Mouse (Mus musculus): ENCODE results near the gene Atp5j.
A peak's percentile ranks its signal among the peaks of the same experiment; 100 is the strongest.

Gene Atp5j

GRCm38 (mm10) chr16:84806175-84806574 is 29.2 kb downstream of the Atp5j start:
- no peak for DNase-seq

- peak in 1 of 2 experiments; percentile 27 for DNase-seq
Observed at GRCm38 (mm10) chr16:84804866-84805265, 30.6 kb downstream of the Atp5j start.

- peak; percentile 66 for DNase-seq
Observed at GRCm38 (mm10) chr16:84802217-84802616, 33.2 kb downstream of the Atp5j start.

DNA sequence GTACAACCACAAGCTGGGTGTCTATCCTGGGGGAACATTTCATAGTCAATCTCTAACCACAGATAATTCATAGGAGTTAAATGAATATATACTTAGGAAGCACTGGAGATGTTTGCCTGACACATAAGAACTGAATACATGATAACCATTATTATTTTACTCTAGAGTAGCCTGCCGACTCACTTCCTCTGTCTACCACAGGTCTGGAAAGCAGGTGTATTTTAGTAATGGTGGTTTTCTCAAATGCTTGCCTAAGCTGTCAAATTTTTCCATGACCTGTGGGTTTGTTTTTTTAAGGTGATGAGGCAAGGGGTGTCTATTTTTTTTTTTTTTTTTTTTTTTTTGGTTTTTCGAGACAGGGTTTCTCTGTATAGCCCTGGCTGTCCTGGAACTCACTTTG is 35.4 kb downstream of the Atp5j start:
- no peak for DNase-seq

DNA sequence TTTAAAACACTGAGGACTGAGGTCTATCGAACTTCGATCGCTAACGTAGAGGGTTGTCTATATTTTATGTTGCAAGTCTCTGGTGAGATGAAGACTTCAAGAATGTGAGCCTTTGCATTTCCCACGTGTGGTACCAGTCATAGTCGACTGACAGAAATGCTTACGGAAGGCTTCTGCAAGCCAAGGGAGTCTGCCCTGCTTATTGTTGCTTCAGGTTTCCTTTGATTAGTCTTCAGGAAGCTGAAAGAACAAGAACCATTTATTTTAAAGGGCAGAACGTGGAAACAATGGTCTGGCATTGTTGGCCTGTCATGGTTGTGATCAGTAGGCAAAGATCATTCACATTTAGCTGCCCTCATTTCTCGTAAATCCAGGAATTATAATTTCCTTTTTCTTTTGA is 38.7 kb downstream of the Atp5j start:
- DNase-seq, result no peak

DNA sequence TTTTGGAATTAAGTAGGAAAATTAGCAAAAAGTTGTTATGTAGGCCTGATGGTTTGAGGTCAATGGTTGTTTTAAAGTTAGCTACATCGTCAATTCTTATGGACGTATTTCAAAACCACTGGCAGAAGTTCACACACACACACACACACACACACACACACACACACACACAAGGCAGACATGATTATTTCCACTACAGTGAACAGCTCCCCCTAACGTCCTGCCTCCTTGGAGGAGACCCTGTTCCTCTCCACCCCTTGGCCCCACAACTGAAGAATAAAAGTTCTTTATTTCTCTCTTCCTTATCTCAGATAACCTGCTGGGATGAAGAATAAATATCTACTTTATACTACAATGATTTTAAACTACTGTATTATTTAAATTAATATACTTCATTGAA is 40.1 kb downstream of the Atp5j start:
- no peak for DNase-seq

- no peak for DNase-seq
Observed at GRCm38 (mm10) chr16:84793401-84793800, 42.0 kb downstream of the Atp5j start.

- no peak for DNase-seq
Observed at GRCm38 (mm10) chr16:84790595-84791165, 44.7 kb downstream of the Atp5j start.

- no peak for DNase-seq
Observed at GRCm38 (mm10) chr16:84784966-84785365, 50.5 kb downstream of the Atp5j start.

GRCm38 (mm10) chr16:84783279-84783678 is 52.1 kb downstream of the Atp5j start:
- no peak for DNase-seq

GRCm38 (mm10) chr16:84779718-84780117 is 55.7 kb downstream of the Atp5j start:
- no peak for DNase-seq

DNA sequence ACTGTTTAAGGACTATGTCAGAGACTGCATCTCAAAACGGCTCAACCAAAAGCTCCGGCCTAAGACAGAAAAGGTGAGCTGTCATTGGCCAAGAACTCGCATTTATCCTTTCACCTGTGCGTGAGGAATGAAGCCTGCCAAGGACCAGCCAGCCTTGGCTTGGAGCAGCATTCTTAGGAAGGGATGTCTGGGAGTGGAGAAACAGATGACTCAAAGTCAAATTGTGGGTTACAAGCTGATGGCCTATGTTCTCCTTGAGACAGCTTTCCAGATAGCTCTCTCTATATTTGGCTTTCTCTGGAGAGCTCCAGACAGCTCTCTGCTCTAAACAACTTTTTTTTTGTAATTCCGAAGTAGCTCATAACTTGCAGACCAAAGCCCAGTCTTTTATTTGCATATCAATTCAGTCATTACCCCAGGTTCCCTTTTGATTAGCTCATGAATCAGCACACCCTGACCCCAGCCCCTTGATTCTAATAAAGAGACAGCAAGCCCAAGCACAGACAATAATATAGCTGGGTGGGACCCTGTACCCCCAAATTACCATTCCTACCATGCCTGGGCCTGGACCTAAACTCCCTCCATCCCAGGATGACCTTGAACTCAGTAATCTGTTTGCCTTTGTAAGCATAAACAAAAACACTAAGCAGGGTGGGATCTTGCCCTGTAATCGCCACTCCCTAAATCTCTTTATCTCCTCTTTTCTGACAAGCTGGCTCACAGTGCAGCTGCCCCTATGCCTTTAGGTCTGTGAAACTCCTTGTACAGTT is 56.4 kb downstream of the Atp5j start:
- no peak for DNase-seq

DNA sequence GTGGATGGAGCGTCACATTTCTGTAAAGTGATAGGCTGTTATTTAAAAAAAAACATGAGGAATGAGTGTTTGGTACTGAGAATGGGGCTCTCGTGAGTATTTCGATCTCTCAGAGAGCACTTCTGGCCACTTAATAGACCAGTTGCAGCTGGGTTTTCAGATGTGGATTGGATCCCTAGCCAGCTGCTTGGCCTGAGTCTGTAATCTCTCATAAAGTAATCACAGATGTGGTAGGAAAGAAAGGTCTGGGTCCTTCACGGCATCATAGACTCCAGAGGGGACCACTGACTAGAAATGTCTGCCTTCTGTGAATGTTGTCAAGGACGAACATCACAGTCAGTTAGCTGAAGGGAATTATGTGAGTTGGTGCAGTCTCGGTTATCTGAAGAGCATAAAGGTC is 57.0 kb downstream of the Atp5j start:
- no peak for DNase-seq

All from lung, adult 18-20 months (tissue).